Mouse (Mus musculus): ENCODE data around the gene Gabpa.

Gabpa gene

GRCm38 (mm10) chr16:84853492-84853891, 18.8 kb downstream of the Gabpa start:
- in situ Hi-C loops (cut with MboI, MseI), result no loop called here

GRCm38 (mm10) chr16:84864656-84865055, 29.9 kb downstream of the Gabpa start:
- in situ Hi-C loops (cut with MboI, MseI), result no loop called here

GRCm38 (mm10) chr16:84873805-84874204, 39.1 kb downstream of the Gabpa start:
- in situ Hi-C loops (cut with MboI, MseI), result loop anchor here in 1 of 2 experiments (5.0 kb wide), 1 partner anchor 347 kb away; no protein-coding TSS in a partner anchor

- in situ Hi-C loops (cut with MboI, MseI), result loop anchor here in 1 of 2 experiments (5.0 kb wide), 1 partner anchor 318 kb away; no protein-coding TSS in a partner anchor
These were observed 40.4 kb downstream of the Gabpa start for GRCm38 (mm10) chr16:84875012-84875717.

- in situ Hi-C loops (cut with MboI, MseI), result loop anchor here in 1 of 2 experiments (5.0 kb wide), 1 partner anchor 318 kb away; no protein-coding TSS in a partner anchor
These were observed 41.0 kb downstream of the Gabpa start for GRCm38 (mm10) chr16:84875718-84876035.

- in situ Hi-C loops (cut with MboI, MseI), result loop anchor here in 1 of 2 experiments (5.0 kb wide), 1 partner anchor 319 kb away; no protein-coding TSS in a partner anchor
These were observed 41.4 kb downstream of the Gabpa start for GRCm38 (mm10) chr16:84876082-84876481.

- in situ Hi-C loops (cut with MboI, MseI), result loop anchor here in 1 of 2 experiments (5.0 kb wide), 1 partner anchor 322 kb away; no protein-coding TSS in a partner anchor
These were observed 44.4 kb downstream of the Gabpa start for GRCm38 (mm10) chr16:84879146-84879545.

GRCm38 (mm10) chr16:84881168-84881567, 46.4 kb downstream of the Gabpa start:
- in situ Hi-C loops (cut with MboI, MseI), result no loop called here

GRCm38 (mm10) chr16:84881754-84882321, 47.1 kb downstream of the Gabpa start:
- in situ Hi-C loops (cut with MboI, MseI), result no loop called here

- in situ Hi-C loops (cut with MboI, MseI), result no loop called here
These were observed 49.8 kb downstream of the Gabpa start for GRCm38 (mm10) chr16:84884572-84884971.

GRCm38 (mm10) chr16:84902995-84903394, 68.3 kb downstream of the Gabpa start:
- in situ Hi-C loops (cut with MboI, MseI), result loop anchor here (10.0 to 25.0 kb wide), 3 partner anchors 1366 to 1458 kb away; no protein-coding TSS in a partner anchor

GRCm38 (mm10) chr16:84911477-84912165, 76.9 kb downstream of the Gabpa start:
- in situ Hi-C loops (cut with MboI, MseI), result loop anchor here (25.0 kb wide), 2 partner anchors 1374 to 1449 kb away; no protein-coding TSS in a partner anchor

All from T-helper 17 cell (primary cell).